Mouse (Mus musculus) spleen, adult 2 months (tissue): ENCODE measurements around the gene Heyl. TPM values are rescaled to one million over a fixed set of nuclear protein-coding genes. Genes with fewer than 3 reads are reported as not detected.

Experiments
- DNase-seq, 2 experiments: peaks; one replicate each; pipeline versions ENCODE4 v3.0.0 to v3.0.0-alpha.2; 2012 to 2021; ENCODE audit warnings: low spot score in 2 of 2, low read depth in 1 of 2
- H3K27ac ChIP-seq: fragments of 200-500 bp; 2 replicates; pipeline ENCODE4 v1.5.1; 2012; ENCODE audit warnings: low read length, inconsistent platforms; ENCODE audit not compliant: insufficient read depth
- H3K27me3 ChIP-seq: fragments of 200-500 bp; 2 replicates; pipeline ENCODE4 v1.6.1; 2012; ENCODE audit warnings: mild to moderate bottlenecking, moderate library complexity, low read length, inconsistent platforms; ENCODE audit not compliant: control insufficient read depth, insufficient read depth
- H3K36me3 ChIP-seq: fragments of 200-500 bp; 2 replicates; pipeline ENCODE4 v1.6.1; 2012; ENCODE audit warnings: mild to moderate bottlenecking, low read length, inconsistent platforms; ENCODE audit not compliant: control insufficient read depth, insufficient read depth
- H3K4me1 ChIP-seq: fragments of 200-500 bp; 2 replicates; pipeline ENCODE4 v1.6.1; 2011; ENCODE audit warnings: inconsistent platforms; ENCODE audit not compliant: control insufficient read depth, insufficient read depth, insufficient read length
- H3K4me3 ChIP-seq: fragments of 200-500 bp; 2 replicates; pipeline ENCODE4 v1.5.1; 2011; ENCODE audit warnings: mild to moderate bottlenecking, inconsistent platforms; ENCODE audit not compliant: insufficient read depth, insufficient read length; ENCODE audit errors: extremely low read depth
- CTCF ChIP-seq: fragments of 200-500 bp; IDR thresholded peaks from 2 replicates; pipeline ENCODE4 v1.5.1; 2011; ENCODE audit warnings: mild to moderate bottlenecking, inconsistent platforms; ENCODE audit not compliant: insufficient read depth, insufficient read length, insufficient replicate concordance; ENCODE audit errors: extremely low read depth
- POLR2A ChIP-seq: fragments of 200-500 bp; IDR thresholded peaks from 2 replicates; pipeline ENCODE4 v1.6.1; 2011; ENCODE audit warnings: low read depth, low read length, inconsistent platforms
- WGBS: fragments of 180-500 bp; shearing (Covaris S2); methylation state at CpG from one replicate; pipeline ENCODE4 v1.1.7; 2018; 5-methylcytosine and 5-hydroxymethylcytosine counted together
- polyA plus RNA-seq: library from polyadenylated mRNA; depleted of rRNA; stranded (reverse); fragments of >200 nt; gene quantifications from 2 replicates; pipeline ENCODE4 v1.2.3, GENCODE M21; 2012

The Heyl gene
- polyA plus RNA-seq, 1 experiment: 2.9 TPM

- no peak for DNase-seq
- TF ChIP-seq CTCF (no peak), POLR2A (no peak)
- no peaks in the 10 kb centered on the region for H3K27me3 ChIP-seq
Observed at GRCm38 (mm10) chr4:123228270-123228669, 5.1 kb upstream of the Heyl start.

GRCm38 (mm10) chr4:123229166-123229565, 4.2 kb upstream of the Heyl start:
- Histone ChIP-seq H3K4me3 (no peak overlapping the region), H3K27ac (no peak overlapping the region), H3K4me1 (peaks cover 9% of the 10 kb centered on the region), H3K36me3 (no peaks in the 10 kb centered on the region), H3K27me3 (no peaks in the 10 kb centered on the region)
- WGBS: 89% methylated on average over 11 of the region's 11 CpGs
- DNase-seq: no peak
- TF ChIP-seq CTCF: no peak
- no peak for TF ChIP-seq POLR2A

More at GRCm38 (mm10) chr4:123228270-123228669, 5.1 kb upstream of the Heyl start:
- WGBS: 16% methylated on average over 2 of the region's 2 CpGs
- Histone ChIP-seq H3K36me3 (no peaks in the 10 kb centered on the region), H3K27ac (no peak overlapping the region), H3K4me3 (no peak overlapping the region), H3K4me1 (peaks cover 7% of the 10 kb centered on the region; the same call in 1 of the 2 replicates)

- Histone ChIP-seq H3K4me3 (no peak overlapping the region), H3K27ac (no peak overlapping the region), H3K27me3 (no peaks in the 10 kb centered on the region), H3K4me1 (peaks cover 14% of the 10 kb centered on the region), H3K36me3 (no peaks in the 10 kb centered on the region)
- no peak for DNase-seq
- TF ChIP-seq CTCF: no peak
- 34% methylated on average over 3 of the region's 3 CpGs for WGBS
Observed at GRCm38 (mm10) chr4:123232841-123233240, 515 bp upstream of the Heyl start.

GRCm38 (mm10) chr4:123235835-123236430, 2.6 kb downstream of the Heyl start:
- Histone ChIP-seq H3K27me3 (peaks cover 3% of the 10 kb centered on the region; the same call in 1 of the 2 replicates), H3K36me3 (no peaks in the 10 kb centered on the region), H3K4me3 (no peak overlapping the region), H3K27ac (no peak overlapping the region), H3K4me1 (peaks cover 25% of the 10 kb centered on the region)
- WGBS: 71% methylated on average over 9 of the region's 9 CpGs
- DNase-seq: no peak
- TF ChIP-seq CTCF (no peak), POLR2A (no peak)

GRCm38 (mm10) chr4:123236431-123237031, 3.2 kb downstream of the Heyl start:
- no peak for DNase-seq
- Histone ChIP-seq H3K27ac (no peak overlapping the region), H3K36me3 (no peaks in the 10 kb centered on the region), H3K4me3 (no peak overlapping the region), H3K4me1 (peaks cover 25% of the 10 kb centered on the region), H3K27me3 (peaks cover 3% of the 10 kb centered on the region; the same call in 1 of the 2 replicates)
- TF ChIP-seq POLR2A (no peak), CTCF (no peak)
- WGBS: 69% methylated on average over 13 of the region's 13 CpGs

- Histone ChIP-seq H3K27ac (no peak overlapping the region), H3K4me3 (no peak overlapping the region), H3K27me3 (peaks cover 3% of the 10 kb centered on the region; the same call in 1 of the 2 replicates), H3K36me3 (no peaks in the 10 kb centered on the region), H3K4me1 (peaks cover 25% of the 10 kb centered on the region)
- no peak for DNase-seq
- 54% methylated on average over 6 of the region's 6 CpGs for WGBS
- no peak for TF ChIP-seq POLR2A
- TF ChIP-seq CTCF: no peak
Observed at GRCm38 (mm10) chr4:123237386-123238266, 4.3 kb downstream of the Heyl start.
